Mouse (Mus musculus): ENCODE measurements around the gene Magi1. TPM values are rescaled to one million over a fixed set of nuclear protein-coding genes. Genes with fewer than 3 reads are reported as not detected.
"Not testable (repeated sequence)": the region's sequence is repeated elsewhere in the genome, so short reads cannot be mapped to it uniquely, and the experiment has no call there.

The Magi1 gene
- polyA plus RNA-seq, 1 experiment from 2014 or later: 31.4 TPM

DNA sequence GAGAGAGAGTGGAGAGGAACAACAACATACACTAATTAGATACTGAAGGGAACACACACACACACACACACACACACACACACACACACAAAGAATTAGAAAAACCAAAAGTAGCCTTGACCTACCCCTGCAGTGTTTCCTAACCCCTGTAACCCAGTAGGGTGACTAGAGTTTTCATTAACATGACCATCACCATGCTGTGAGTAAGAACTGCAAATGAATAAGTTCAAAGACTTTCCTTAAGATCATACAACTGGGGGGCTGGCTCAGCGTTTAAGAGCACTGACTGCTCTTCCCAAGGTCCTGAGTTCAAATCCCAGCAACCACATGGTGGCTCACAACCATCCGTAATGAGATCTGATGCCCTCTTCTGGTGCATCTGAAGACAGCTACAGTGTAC, 280.1 kb downstream of the Magi1 start:
- not testable (repeated sequence) for H3K27me3 ChIP-seq (ENCODE audit: control insufficient read depth, insufficient read depth, low read length); H3K9me3 ChIP-seq (ENCODE audit: control insufficient read depth, low read length); H3K4me1 ChIP-seq (ENCODE audit: control insufficient read depth, insufficient read depth, low read length); H3K36me3 ChIP-seq (ENCODE audit: control insufficient read depth, insufficient read depth, low read length); H3K4me2 ChIP-seq (ENCODE audit: low read depth, low read length); H3K27ac ChIP-seq (ENCODE audit: low read depth, low read length); ATAC-seq (ENCODE audit: low read depth); H3K4me3 ChIP-seq (ENCODE audit: low read depth, low read length); H3K9ac ChIP-seq (replicated peaks; ENCODE audit: low read depth, low read length)
- 60% methylated on average over 2 of the region's 2 CpGs for WGBS

DNA sequence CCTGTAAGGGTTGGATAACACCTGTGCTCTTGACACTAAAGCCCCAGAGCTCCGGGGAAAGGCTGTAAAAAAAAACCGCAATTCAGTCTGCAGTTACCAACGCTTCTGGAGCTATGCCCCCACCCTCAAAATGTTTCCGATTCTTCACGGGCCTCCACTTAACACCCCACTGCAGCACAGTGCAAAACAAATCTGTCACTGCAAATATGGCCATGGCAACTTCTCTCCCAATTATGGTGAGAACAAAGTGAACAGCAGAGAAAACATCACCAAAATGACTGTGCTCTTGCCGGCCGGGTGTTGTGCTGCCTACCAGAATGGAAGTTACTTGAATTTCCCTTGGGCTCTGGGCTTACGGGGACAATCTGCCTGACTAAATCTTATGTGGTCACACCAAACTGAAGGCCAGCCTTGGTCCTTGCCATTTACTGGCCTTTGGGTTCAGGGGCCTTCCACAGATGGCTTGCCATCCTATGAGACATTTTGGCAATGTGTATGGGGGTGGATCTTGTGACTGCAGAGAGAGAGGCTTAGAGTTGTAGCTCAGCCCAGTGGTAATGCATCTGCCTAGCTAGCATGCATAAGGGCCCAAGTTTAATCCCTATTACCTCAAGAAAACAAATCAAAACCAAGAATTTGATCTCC, 286.8 kb downstream of the Magi1 start:
- Histone ChIP-seq H3K4me3 (ENCODE audit: low read depth, low read length) (no peak overlapping the region), H3K36me3 (ENCODE audit: control insufficient read depth, insufficient read depth, low read length) (no peaks in the 10 kb centered on the region), H3K4me1 (ENCODE audit: control insufficient read depth, insufficient read depth, low read length) (no peaks in the 10 kb centered on the region), H3K4me2 (ENCODE audit: low read depth, low read length) (no peak overlapping the region), H3K9me3 (ENCODE audit: control insufficient read depth, low read length) (no peaks in the 10 kb centered on the region), H3K27me3 (ENCODE audit: control insufficient read depth, insufficient read depth, low read length) (no peaks in the 10 kb centered on the region), H3K27ac (ENCODE audit: low read depth, low read length) (no peak overlapping the region), H3K9ac (replicated peaks; ENCODE audit: low read depth, low read length) (no peak overlapping the region)
- no peak for ATAC-seq (ENCODE audit: low read depth)
- WGBS: 75% methylated on average over 8 of the region's 8 CpGs

DNA sequence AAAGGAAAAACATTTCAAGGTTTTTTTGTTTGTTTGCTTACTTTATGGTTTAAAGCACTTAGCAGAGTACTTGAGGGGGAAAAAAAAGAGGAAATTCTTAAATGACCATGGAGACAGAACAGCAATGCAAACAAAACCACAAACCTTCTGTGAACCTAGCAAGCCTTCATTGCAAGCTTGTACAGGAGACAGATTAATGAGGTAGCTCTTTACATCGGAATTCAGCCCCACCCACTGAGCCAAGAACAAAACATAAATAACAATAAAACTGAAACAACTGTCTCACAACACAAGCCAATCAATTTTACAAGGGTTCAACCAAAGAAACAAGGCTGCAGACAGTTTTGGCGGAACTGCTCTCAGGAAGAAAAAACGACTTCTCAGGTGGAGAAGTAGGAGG, 296.2 kb downstream of the Magi1 start:
- no peaks in the 10 kb centered on the region for H3K27me3 ChIP-seq (ENCODE audit: control insufficient read depth, insufficient read depth, low read length)
- no peak overlapping the region for H3K27ac ChIP-seq (ENCODE audit: low read depth, low read length)
- no peak overlapping the region for H3K4me2 ChIP-seq (ENCODE audit: low read depth, low read length)
- ATAC-seq (ENCODE audit: low read depth): no peak
- no peaks in the 10 kb centered on the region for H3K36me3 ChIP-seq (ENCODE audit: control insufficient read depth, insufficient read depth, low read length)
- 9% methylated on average over 3 of the region's 3 CpGs for WGBS
- no peaks in the 10 kb centered on the region; the same call in 1 of the 2 replicates for H3K4me1 ChIP-seq (ENCODE audit: control insufficient read depth, insufficient read depth, low read length)
- no peaks in the 10 kb centered on the region for H3K9me3 ChIP-seq (ENCODE audit: control insufficient read depth, low read length)
- H3K4me3 ChIP-seq (ENCODE audit: low read depth, low read length): no peak overlapping the region
- no peak overlapping the region for H3K9ac ChIP-seq (replicated peaks; ENCODE audit: low read depth, low read length)

DNA sequence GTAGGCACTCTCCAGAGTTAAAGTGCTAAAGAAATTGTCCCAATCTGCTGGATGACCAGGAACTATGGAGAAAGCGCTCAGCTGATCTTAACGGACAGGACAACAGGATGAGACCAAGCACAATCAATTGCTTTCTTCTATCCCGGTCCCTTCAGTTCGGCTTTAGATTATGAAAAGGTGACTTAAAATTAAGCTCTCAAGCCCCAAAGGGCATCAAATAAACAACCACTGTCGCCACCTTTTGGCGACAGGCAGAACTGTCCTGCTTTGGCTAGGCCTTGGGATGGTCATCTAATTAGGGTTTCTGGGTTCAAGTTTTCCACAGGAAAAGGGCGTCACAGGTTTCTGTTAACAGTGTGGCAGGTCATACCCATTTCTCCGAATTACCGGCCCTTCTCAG, 298.6 kb downstream of the Magi1 start:
- H3K36me3 ChIP-seq (ENCODE audit: control insufficient read depth, insufficient read depth, low read length): no peaks in the 10 kb centered on the region
- H3K4me1 ChIP-seq (ENCODE audit: control insufficient read depth, insufficient read depth, low read length): peaks cover 3% of the 10 kb centered on the region; the same call in 1 of the 2 replicates
- no peaks in the 10 kb centered on the region for H3K27me3 ChIP-seq (ENCODE audit: control insufficient read depth, insufficient read depth, low read length)
- no peak overlapping the region for H3K27ac ChIP-seq (ENCODE audit: low read depth, low read length)
- no peak overlapping the region for H3K4me3 ChIP-seq (ENCODE audit: low read depth, low read length)
- WGBS: 57% methylated on average over 9 of the region's 9 CpGs
- ATAC-seq (ENCODE audit: low read depth): no peak
- no peak overlapping the region for H3K9ac ChIP-seq (replicated peaks; ENCODE audit: low read depth, low read length)
- no peaks in the 10 kb centered on the region for H3K9me3 ChIP-seq (ENCODE audit: control insufficient read depth, low read length)
- no peak overlapping the region for H3K4me2 ChIP-seq (ENCODE audit: low read depth, low read length)

DNA sequence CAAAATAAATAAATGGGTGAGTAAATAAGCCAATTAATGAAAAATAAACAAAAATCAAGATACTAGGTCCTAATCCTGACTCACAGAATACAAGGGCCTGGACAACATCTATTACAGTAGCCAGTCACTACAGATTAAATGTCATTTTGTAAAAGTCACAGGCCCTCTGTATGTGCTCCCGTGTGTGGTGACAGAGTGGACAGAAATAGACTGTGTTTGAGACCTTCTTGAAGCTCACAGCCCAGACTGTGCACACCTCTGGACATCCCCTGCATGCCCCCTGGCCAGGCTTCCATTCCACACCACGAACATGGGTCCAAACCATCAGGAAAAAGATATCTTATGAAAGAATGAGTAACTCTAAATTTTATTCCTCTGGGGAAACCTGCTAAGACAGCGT, 300.2 kb downstream of the Magi1 start:
- H3K27me3 ChIP-seq (ENCODE audit: control insufficient read depth, insufficient read depth, low read length): no peaks in the 10 kb centered on the region
- no peaks in the 10 kb centered on the region for H3K9me3 ChIP-seq (ENCODE audit: control insufficient read depth, low read length)
- H3K4me1 ChIP-seq (ENCODE audit: control insufficient read depth, insufficient read depth, low read length): peaks cover 3% of the 10 kb centered on the region; the same call in 1 of the 2 replicates
- no peak overlapping the region for H3K9ac ChIP-seq (replicated peaks; ENCODE audit: low read depth, low read length)
- no peak overlapping the region for H3K4me3 ChIP-seq (ENCODE audit: low read depth, low read length)
- WGBS: 92% methylated on average over 3 of the region's 3 CpGs
- no peaks in the 10 kb centered on the region for H3K36me3 ChIP-seq (ENCODE audit: control insufficient read depth, insufficient read depth, low read length)
- no peak for ATAC-seq (ENCODE audit: low read depth)
- H3K27ac ChIP-seq (ENCODE audit: low read depth, low read length): no peak overlapping the region
- H3K4me2 ChIP-seq (ENCODE audit: low read depth, low read length): no peak overlapping the region

DNA sequence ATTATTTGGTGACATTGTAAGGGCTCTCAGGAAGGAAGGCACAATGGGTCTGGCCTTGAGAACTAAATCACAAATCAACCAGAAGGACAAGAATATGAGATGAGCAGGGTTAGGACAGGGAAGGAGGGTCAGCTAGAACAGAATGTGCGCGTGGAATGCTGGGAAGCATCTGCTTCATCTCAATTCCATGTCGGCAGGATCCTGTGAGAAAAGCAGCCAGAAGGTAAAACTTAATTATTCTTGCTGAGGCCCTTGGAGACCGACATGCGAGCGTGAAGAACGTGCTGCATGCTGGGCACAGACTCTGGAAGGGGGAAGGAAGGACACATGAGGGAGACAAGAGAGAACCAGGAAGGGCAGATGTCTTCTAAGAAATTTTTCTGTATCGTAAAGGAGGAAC, 302.5 kb downstream of the Magi1 start:
- no peak overlapping the region for H3K4me2 ChIP-seq (ENCODE audit: low read depth, low read length)
- no peaks in the 10 kb centered on the region for H3K36me3 ChIP-seq (ENCODE audit: control insufficient read depth, insufficient read depth, low read length)
- ATAC-seq (ENCODE audit: low read depth): no peak
- no peaks in the 10 kb centered on the region for H3K27me3 ChIP-seq (ENCODE audit: control insufficient read depth, insufficient read depth, low read length)
- WGBS: 29% methylated on average over 8 of the region's 8 CpGs
- H3K4me3 ChIP-seq (ENCODE audit: low read depth, low read length): no peak overlapping the region
- H3K4me1 ChIP-seq (ENCODE audit: control insufficient read depth, insufficient read depth, low read length): peaks cover 3% of the 10 kb centered on the region; the same call in 1 of the 2 replicates
- no peaks in the 10 kb centered on the region for H3K9me3 ChIP-seq (ENCODE audit: control insufficient read depth, low read length)
- no peak overlapping the region for H3K9ac ChIP-seq (replicated peaks; ENCODE audit: low read depth, low read length)
- H3K27ac ChIP-seq (ENCODE audit: low read depth, low read length): no peak overlapping the region

DNA sequence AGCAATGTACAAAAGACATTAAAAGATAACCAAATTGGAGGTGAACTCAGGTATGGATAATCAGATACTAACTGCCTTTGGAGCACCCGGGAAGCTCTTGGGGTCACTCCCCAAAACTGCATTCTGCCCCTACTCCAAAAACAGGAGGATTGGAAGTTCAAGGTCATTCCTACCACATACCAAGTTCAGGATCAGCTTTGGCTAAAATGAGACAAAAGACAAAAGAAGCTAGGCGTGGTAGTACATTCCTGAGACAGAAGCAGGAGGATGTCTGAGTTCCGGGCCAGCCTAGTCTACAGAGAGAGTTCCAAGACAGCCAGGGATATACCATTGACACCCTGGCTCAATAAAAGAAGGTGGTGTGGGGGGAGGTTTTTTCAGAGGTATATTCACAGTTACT, 304.5 kb downstream of the Magi1 start:
- no peak for ATAC-seq (ENCODE audit: low read depth)
- H3K27ac ChIP-seq (ENCODE audit: low read depth, low read length): no peak overlapping the region
- no peaks in the 10 kb centered on the region for H3K36me3 ChIP-seq (ENCODE audit: control insufficient read depth, insufficient read depth, low read length)
- peaks cover 3% of the 10 kb centered on the region; the same call in 1 of the 2 replicates for H3K4me1 ChIP-seq (ENCODE audit: control insufficient read depth, insufficient read depth, low read length)
- no peaks in the 10 kb centered on the region for H3K27me3 ChIP-seq (ENCODE audit: control insufficient read depth, insufficient read depth, low read length)
- no peaks in the 10 kb centered on the region for H3K9me3 ChIP-seq (ENCODE audit: control insufficient read depth, low read length)
- H3K4me3 ChIP-seq (ENCODE audit: low read depth, low read length): no peak overlapping the region
- 90% methylated on average over 3 of the region's 3 CpGs for WGBS
- H3K4me2 ChIP-seq (ENCODE audit: low read depth, low read length): no peak overlapping the region
- no peak overlapping the region for H3K9ac ChIP-seq (replicated peaks; ENCODE audit: low read depth, low read length)

DNA sequence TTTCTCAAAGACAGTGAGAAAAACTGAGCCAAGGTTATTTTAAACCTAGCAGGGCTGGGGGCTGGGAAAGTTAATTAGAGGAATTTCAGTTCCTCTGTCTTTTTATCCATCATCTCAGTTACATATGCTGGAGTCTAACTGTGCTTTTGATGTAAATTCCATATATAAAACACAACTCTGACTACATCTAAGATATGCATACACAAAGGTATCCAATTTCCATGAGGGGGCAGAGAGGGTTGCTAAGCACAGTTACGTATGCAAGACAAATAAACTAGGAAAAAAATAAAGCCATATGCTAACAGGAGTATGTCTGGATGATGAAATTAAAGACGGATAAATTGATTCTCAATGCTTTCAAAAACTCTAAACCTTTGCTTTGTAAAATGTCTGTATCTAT, 315.0 kb downstream of the Magi1 start:
- H3K27me3 ChIP-seq (ENCODE audit: control insufficient read depth, insufficient read depth, low read length): no peaks in the 10 kb centered on the region
- no peak overlapping the region for H3K9ac ChIP-seq (replicated peaks; ENCODE audit: low read depth, low read length)
- ATAC-seq (ENCODE audit: low read depth): no peak
- H3K36me3 ChIP-seq (ENCODE audit: control insufficient read depth, insufficient read depth, low read length): no peaks in the 10 kb centered on the region
- no peak overlapping the region for H3K27ac ChIP-seq (ENCODE audit: low read depth, low read length)
- no peaks in the 10 kb centered on the region for H3K9me3 ChIP-seq (ENCODE audit: control insufficient read depth, low read length)
- H3K4me2 ChIP-seq (ENCODE audit: low read depth, low read length): no peak overlapping the region
- 84% methylated on average over 2 of the region's 2 CpGs for WGBS
- no peaks in the 10 kb centered on the region for H3K4me1 ChIP-seq (ENCODE audit: control insufficient read depth, insufficient read depth, low read length)
- no peak overlapping the region for H3K4me3 ChIP-seq (ENCODE audit: low read depth, low read length)

DNA sequence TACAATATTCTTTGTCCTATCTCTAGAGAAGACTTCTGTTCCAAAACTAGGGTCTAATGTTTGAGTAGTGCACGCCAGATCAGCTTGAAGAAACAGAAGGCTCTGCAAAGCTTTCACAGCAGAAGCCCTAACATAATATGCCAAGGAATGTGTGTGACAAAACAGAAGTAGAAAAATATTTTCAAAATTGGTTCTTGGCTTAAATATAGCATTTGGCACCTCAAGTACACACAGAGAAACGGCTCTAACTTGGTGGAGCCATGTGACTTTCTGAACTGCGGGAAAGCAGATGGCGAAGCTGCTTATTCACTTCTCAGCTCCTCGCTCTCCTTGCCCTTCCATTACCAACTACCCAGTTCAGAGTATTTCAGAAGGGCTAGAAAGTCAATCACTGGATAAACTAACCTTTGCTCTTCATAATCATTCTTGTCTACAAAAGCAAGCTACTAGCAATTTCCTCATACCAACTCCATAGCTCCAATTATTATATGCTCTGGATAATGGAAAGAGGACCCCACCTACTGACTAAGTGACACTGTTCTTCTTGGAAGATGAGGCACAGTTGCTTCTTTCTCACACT, 320.9 kb downstream of the Magi1 start:
- peaks cover under 1% of the 10 kb centered on the region; the same call in 1 of the 2 replicates for H3K4me1 ChIP-seq (ENCODE audit: control insufficient read depth, insufficient read depth, low read length)
- no peak overlapping the region for H3K27ac ChIP-seq (ENCODE audit: low read depth, low read length)
- H3K9me3 ChIP-seq (ENCODE audit: control insufficient read depth, low read length): no peaks in the 10 kb centered on the region
- no peaks in the 10 kb centered on the region for H3K27me3 ChIP-seq (ENCODE audit: control insufficient read depth, insufficient read depth, low read length)
- no peak for ATAC-seq (ENCODE audit: low read depth)
- H3K9ac ChIP-seq (replicated peaks; ENCODE audit: low read depth, low read length): no peak overlapping the region
- no peak overlapping the region for H3K4me2 ChIP-seq (ENCODE audit: low read depth, low read length)
- H3K36me3 ChIP-seq (ENCODE audit: control insufficient read depth, insufficient read depth, low read length): no peaks in the 10 kb centered on the region
- WGBS: 88% methylated on average over 5 of the region's 5 CpGs
- H3K4me3 ChIP-seq (ENCODE audit: low read depth, low read length): no peak overlapping the region
